Mouse (Mus musculus) lung, embryonic 14.5 days (tissue): Measurements from ENCODE around the gene Qsox2. TPM values are rescaled to one million over a fixed set of nuclear protein-coding genes. Genes with fewer than 3 reads are reported as not detected.
A peak's percentile ranks its signal among the peaks of the same experiment; 100 is the strongest.

Experiments
- ATAC-seq: fragments of 200-750 bp; cut with Nextera tagmentation; 2 replicates; pipeline ENCODE4 v1.8.0; 2017; ENCODE audit warnings: mild to moderate bottlenecking, moderate TSS enrichment, moderate library complexity; ENCODE audit not compliant: insufficient read depth
- DNase-seq: peaks from one replicate; pipeline ENCODE4 v3.0.0-alpha.2; 2015
- H3K27ac ChIP-seq: fragments of 300-500 bp; sonication (generic); 2 replicates; pipeline ENCODE4 v1.5.1; 2014; ENCODE audit warnings: low read depth, mild to moderate bottlenecking, moderate library complexity
- H3K27me3 ChIP-seq: fragments of 300-500 bp; sonication (generic); 2 replicates; pipeline ENCODE4 v1.6.1; 2014; ENCODE audit warnings: low read length, control low read depth; ENCODE audit not compliant: insufficient read depth
- H3K36me3 ChIP-seq: fragments of 300-500 bp; sonication (generic); 2 replicates; pipeline ENCODE4 v1.6.1; 2014; ENCODE audit warnings: control low read depth; ENCODE audit not compliant: insufficient read depth
- H3K4me1 ChIP-seq: fragments of 300-500 bp; sonication (generic); 2 replicates; pipeline ENCODE4 v1.6.1; 2014; ENCODE audit warnings: antibody characterized with exemption, control low read depth; ENCODE audit not compliant: insufficient read depth
- H3K4me2 ChIP-seq: fragments of 300-500 bp; sonication (generic); 2 replicates; pipeline ENCODE4 v1.6.1; 2014; ENCODE audit warnings: mild to moderate bottlenecking
- H3K4me3 ChIP-seq: fragments of 300-500 bp; sonication (generic); 2 replicates; pipeline ENCODE4 v1.5.1; 2014; ENCODE audit warnings: low read depth, low read length
- H3K9ac ChIP-seq: fragments of 300-500 bp; sonication (generic); 2 replicates; pipeline ENCODE4 v1.6.1; 2014
- H3K9me3 ChIP-seq: fragments of 300-500 bp; sonication (generic); 2 replicates; pipeline ENCODE4 v1.6.1; 2016; ENCODE audit warnings: low read depth, low read length, control low read depth
- CTCF ChIP-seq: IDR thresholded peaks from 2 replicates; pipeline ENCODE4 v1.5.1; 2016; ENCODE audit warnings: antibody characterized with exemption, low read depth
- WGBS: fragments of 180-500 bp; shearing (Covaris S2); extraction: QIAGEN DNeasy Blood & Tissue Kit; methylation state at CpG from one replicate; pipeline ENCODE4 v1.1.7; 2014; 5-methylcytosine and 5-hydroxymethylcytosine counted together
- polyA plus RNA-seq: library from polyadenylated mRNA; unstranded; fragments of >200 nt; fragmentation: Nextera tagmentation; extraction: Ambion mirVana; gene quantifications from 2 replicates; pipeline ENCODE4 v1.2.1, GENCODE M21; 2014

Gene Qsox2
- 25.8 and 26.1 TPM in 2 replicates for polyA plus RNA-seq

- peak within 1 kb of the TSS; percentile 82 for H3K9ac ChIP-seq
- H3K4me1 ChIP-seq, result peaks cover 20% of the 10 kb centered on the region
- ATAC-seq, result peak; percentile 83
- H3K27ac ChIP-seq, result peak within 1 kb of the TSS; percentile 70
- no peaks in the 10 kb centered on the region for H3K36me3 ChIP-seq
- H3K4me3 ChIP-seq, result peak within 1 kb of the TSS; percentile 93
- no peaks in the 10 kb centered on the region for H3K9me3 ChIP-seq
- peak; percentile 97 for DNase-seq
- H3K27me3 ChIP-seq, result no peaks in the 10 kb centered on the region
- TF ChIP-seq CTCF, result no peak
- WGBS, result 1% methylated on average over 36 of the region's 36 CpGs
- peak within 1 kb of the TSS; percentile 89 for H3K4me2 ChIP-seq
Measured at GRCm38 (mm10) chr2:26237290-26237782, at the start of gene Qsox2. Gene Qsox2, minus strand, starts transcription at chr2:26237525.

GRCm38 (mm10) chr2:26286391-26286790 lies 49.1 kb upstream of the Qsox2 start:
- Histone ChIP-seq H3K27me3 (no peaks in the 10 kb centered on the region), H3K9ac (no peak overlapping the region), H3K4me3 (no peak overlapping the region), H3K36me3 (no peaks in the 10 kb centered on the region), H3K4me2 (no peak overlapping the region), H3K4me1 (no peaks in the 10 kb centered on the region; the same call in 1 of the 2 replicates), H3K9me3 (no peaks in the 10 kb centered on the region), H3K27ac (no peak overlapping the region)
- DNase-seq (no peak), ATAC-seq (no peak)
- TF ChIP-seq CTCF, result no peak
- WGBS, result 28% methylated on average over 7 of the region's 7 CpGs

- Histone ChIP-seq H3K9ac (no peak overlapping the region), H3K4me1 (no peaks in the 10 kb centered on the region; the same call in 1 of the 2 replicates), H3K4me3 (no peak overlapping the region), H3K36me3 (no peaks in the 10 kb centered on the region), H3K27ac (no peak overlapping the region), H3K4me2 (no peak overlapping the region), H3K9me3 (no peaks in the 10 kb centered on the region), H3K27me3 (no peaks in the 10 kb centered on the region)
- DNase-seq, result peak; percentile 70
- TF ChIP-seq CTCF, result no peak
- 43% methylated on average over 7 of the region's 7 CpGs for WGBS
- no peak for ATAC-seq
Measured at GRCm38 (mm10) chr2:26285804-26286203, 48.5 kb upstream of the Qsox2 start.

GRCm38 (mm10) chr2:26280594-26280993 lies 43.3 kb upstream of the Qsox2 start:
- no peak overlapping the region for H3K9ac ChIP-seq
- ATAC-seq, result no peak
- no peak for TF ChIP-seq CTCF
- WGBS, result 78% methylated on average over 11 of the region's 11 CpGs
- H3K4me1 ChIP-seq, result no peaks in the 10 kb centered on the region
- H3K27me3 ChIP-seq, result no peaks in the 10 kb centered on the region
- no peak overlapping the region for H3K4me3 ChIP-seq
- H3K27ac ChIP-seq, result no peak overlapping the region
- no peak for DNase-seq
- no peaks in the 10 kb centered on the region for H3K9me3 ChIP-seq
- no peaks in the 10 kb centered on the region for H3K36me3 ChIP-seq
- H3K4me2 ChIP-seq, result no peak overlapping the region

GRCm38 (mm10) chr2:26279712-26280111 lies 42.4 kb upstream of the Qsox2 start:
- no peaks in the 10 kb centered on the region for H3K9me3 ChIP-seq
- H3K9ac ChIP-seq, result no peak overlapping the region
- no peaks in the 10 kb centered on the region for H3K4me1 ChIP-seq
- H3K36me3 ChIP-seq, result no peaks in the 10 kb centered on the region
- no peak for ATAC-seq
- H3K27ac ChIP-seq, result no peak overlapping the region
- H3K4me2 ChIP-seq, result no peak overlapping the region
- no peak for TF ChIP-seq CTCF
- H3K27me3 ChIP-seq, result no peaks in the 10 kb centered on the region
- no peak for DNase-seq
- H3K4me3 ChIP-seq, result no peak overlapping the region
- 77% methylated on average over 3 of the region's 3 CpGs for WGBS

- DNase-seq (peak; percentile 89), ATAC-seq (peak; percentile 58)
- WGBS, result 12% methylated on average over 7 of the region's 7 CpGs
- H3K36me3 ChIP-seq, result no peaks in the 10 kb centered on the region
- H3K4me1 ChIP-seq, result no peaks in the 10 kb centered on the region
- no peak overlapping the region for H3K27ac ChIP-seq
- H3K27me3 ChIP-seq, result no peaks in the 10 kb centered on the region
- no peaks in the 10 kb centered on the region for H3K9me3 ChIP-seq
- no peak overlapping the region for H3K9ac ChIP-seq
- no peak overlapping the region for H3K4me3 ChIP-seq
- peak; percentile 90 for TF ChIP-seq CTCF
- H3K4me2 ChIP-seq, result no peak overlapping the region
Measured at GRCm38 (mm10) chr2:26273611-26274010, 36.3 kb upstream of the Qsox2 start.

GRCm38 (mm10) chr2:26268216-26268615 lies 30.9 kb upstream of the Qsox2 start:
- ATAC-seq (no peak), DNase-seq (no peak)
- WGBS, result 62% methylated on average over 3 of the region's 3 CpGs
- no peak overlapping the region for H3K4me3 ChIP-seq
- no peak for TF ChIP-seq CTCF
- no peak overlapping the region for H3K27ac ChIP-seq
- no peak overlapping the region for H3K9ac ChIP-seq
- H3K4me2 ChIP-seq, result no peak overlapping the region
- H3K27me3 ChIP-seq, result no peaks in the 10 kb centered on the region
- H3K4me1 ChIP-seq, result no peaks in the 10 kb centered on the region
- no peaks in the 10 kb centered on the region for H3K9me3 ChIP-seq
- no peaks in the 10 kb centered on the region for H3K36me3 ChIP-seq
